Mouse (Mus musculus) forebrain, embryonic 15.5 days (tissue): ENCODE data around the gene Mettl25. TPM values are rescaled to one million over a fixed set of nuclear protein-coding genes. Genes with fewer than 3 reads are reported as not detected.

Experiments
- ATAC-seq: fragments of 200-750 bp; cut with Nextera tagmentation; replicated peaks from 2 replicates; pipeline ENCODE4 v1.8.0; 2017; ENCODE audit warnings: mild to moderate bottlenecking, moderate TSS enrichment, moderate library complexity
- H3K27ac ChIP-seq: fragments of 300-500 bp; sonication (generic); replicated peaks from 2 replicates; pipeline ENCODE4 v1.5.1; 2015; ENCODE audit warnings: mild to moderate bottlenecking, inconsistent platforms
- H3K27me3 ChIP-seq: fragments of 300-500 bp; sonication (generic); 2 replicates; pipeline ENCODE4 v1.6.1; 2015; ENCODE audit warnings: inconsistent platforms
- H3K36me3 ChIP-seq: fragments of 300-500 bp; sonication (generic); 2 replicates; pipeline ENCODE4 v1.6.1; 2015; ENCODE audit warnings: mild to moderate bottlenecking, inconsistent platforms
- H3K4me1 ChIP-seq: fragments of 300-500 bp; sonication (generic); 2 replicates; pipeline ENCODE4 v1.6.1; 2015; ENCODE audit warnings: inconsistent platforms
- H3K4me2 ChIP-seq: fragments of 300-500 bp; sonication (generic); replicated peaks from 2 replicates; pipeline ENCODE4 v1.6.1; 2015; ENCODE audit warnings: mild to moderate bottlenecking, inconsistent platforms
- H3K4me3 ChIP-seq: fragments of 300-500 bp; sonication (generic); 2 replicates; pipeline ENCODE4 v1.5.1; 2015; ENCODE audit warnings: mild to moderate bottlenecking, inconsistent platforms
- H3K9ac ChIP-seq: fragments of 300-500 bp; sonication (generic); replicated peaks from 2 replicates; pipeline ENCODE4 v1.6.1; 2015; ENCODE audit warnings: mild to moderate bottlenecking, inconsistent platforms
- H3K9me3 ChIP-seq: fragments of 300-500 bp; sonication (generic); 2 replicates; pipeline ENCODE4 v1.6.1; 2016; ENCODE audit warnings: inconsistent platforms
- whole genome bisulfite sequencing: fragments of 180-500 bp; shearing (Covaris S2); methylation state at CpG from one replicate; pipeline ENCODE4 v1.1.7; 2015; ENCODE audit warnings: mixed read lengths; 5-methylcytosine and 5-hydroxymethylcytosine counted together
- polyA plus RNA-seq: library from polyadenylated mRNA; unstranded; fragments of >200 nt; fragmentation: Nextera tagmentation; extraction: Ambion mirVana; gene quantifications from 2 replicates; pipeline ENCODE4 v1.2.1, GENCODE M21; 2015

Mettl25 gene
- polyA plus RNA-seq, 1 experiment from 2014 or later: 13.1 TPM

- no peak overlapping the region for H3K9ac ChIP-seq
- no peaks in the 10 kb centered on the region for H3K27me3 ChIP-seq
- no peaks in the 10 kb centered on the region for H3K9me3 ChIP-seq
- peak; percentile 51; the same call in 1 of the 2 replicates for ATAC-seq
- H3K4me3 ChIP-seq: no peak overlapping the region
- H3K27ac ChIP-seq: no peak overlapping the region
- no peak overlapping the region for H3K4me2 ChIP-seq
- 64% methylated on average over 2 of the region's 2 CpGs for WGBS
- no peaks in the 10 kb centered on the region for H3K36me3 ChIP-seq
- H3K4me1 ChIP-seq: no peaks in the 10 kb centered on the region
These were observed 113.4 kb downstream of the Mettl25 start for GRCm38 (mm10) chr10:105727798-105728197.

GRCm38 (mm10) chr10:105727353-105727752 is 113.8 kb downstream of the Mettl25 start:
- Histone ChIP-seq H3K4me3 (no peak overlapping the region), H3K4me2 (no peak overlapping the region), H3K9me3 (no peaks in the 10 kb centered on the region), H3K27me3 (no peaks in the 10 kb centered on the region), H3K4me1 (no peaks in the 10 kb centered on the region), H3K36me3 (no peaks in the 10 kb centered on the region), H3K27ac (no peak overlapping the region), H3K9ac (no peak overlapping the region)
- WGBS: 55% methylated on average over 6 of the region's 6 CpGs
- peak; percentile 69 for ATAC-seq

GRCm38 (mm10) chr10:105714844-105715243 is 126.3 kb downstream of the Mettl25 start:
- ATAC-seq: no peak
- H3K4me2 ChIP-seq: no peak overlapping the region
- no peaks in the 10 kb centered on the region for H3K36me3 ChIP-seq
- H3K4me3 ChIP-seq: no peak overlapping the region
- no peak overlapping the region for H3K9ac ChIP-seq
- no peaks in the 10 kb centered on the region for H3K27me3 ChIP-seq
- no peaks in the 10 kb centered on the region for H3K4me1 ChIP-seq
- H3K27ac ChIP-seq: no peak overlapping the region
- WGBS: 8% methylated on average over 6 of the region's 6 CpGs
- no peaks in the 10 kb centered on the region for H3K9me3 ChIP-seq

- Histone ChIP-seq H3K27me3 (no peaks in the 10 kb centered on the region), H3K4me2 (no peak overlapping the region), H3K36me3 (no peaks in the 10 kb centered on the region), H3K4me1 (no peaks in the 10 kb centered on the region), H3K27ac (no peak overlapping the region), H3K9ac (no peak overlapping the region), H3K4me3 (no peak overlapping the region), H3K9me3 (no peaks in the 10 kb centered on the region)
- ATAC-seq: no peak
- WGBS: 72% methylated on average over 4 of the region's 4 CpGs
These were observed 126.8 kb downstream of the Mettl25 start for GRCm38 (mm10) chr10:105714366-105714765.

GRCm38 (mm10) chr10:105713222-105713621 is 128.0 kb downstream of the Mettl25 start:
- H3K9me3 ChIP-seq: no peaks in the 10 kb centered on the region
- H3K4me2 ChIP-seq: no peak overlapping the region
- H3K27me3 ChIP-seq: no peaks in the 10 kb centered on the region
- H3K27ac ChIP-seq: no peak overlapping the region
- H3K4me3 ChIP-seq: no peak overlapping the region
- no peak overlapping the region for H3K9ac ChIP-seq
- WGBS: 44% methylated on average over 5 of the region's 5 CpGs
- no peaks in the 10 kb centered on the region for H3K36me3 ChIP-seq
- 0 out of 2 replicates have a peak, but pooled peaks have one; percentile 16 for ATAC-seq
- no peaks in the 10 kb centered on the region for H3K4me1 ChIP-seq

Other genes with a start within 250 kb of the Mettl25 start
- 45.4 and 51.5 TPM in 2 replicates for gene Ccdc59, start 313 bp downstream of the Mettl25 start, polyA plus RNA-seq